Mouse (Mus musculus): Measurements from ENCODE around the gene Cutal. TPM values are rescaled to one million over a fixed set of nuclear protein-coding genes. Genes with fewer than 3 reads are reported as not detected.

Cutal gene
- polyA plus RNA-seq (2014; fragmentation: Illumina TruSeq; extraction: RNeasy Lipid Tissue Mini Kit (QIAGEN cat#74804); ENCODE audit: insufficient read depth, low read depth, low replicate concordance) = 8.1 TPM

GRCm38 (mm10) chr2:34874271-34874670, at the start of gene Cutal:
Gene Cutal (plus strand): TSS chr2:34874396.

GRCm38 (mm10) chr2:34825827-34826459, 48.3 kb upstream of the Cutal start, which contains the start of gene Fbxw2:
Gene Fbxw2 (minus strand): TSS chr2:34826311.

GRCm38 (mm10) chr2:34832766-34833457, 41.3 kb upstream of the Cutal start, which contains the start of gene Gm34653:
Gene Gm34653 (plus strand): TSS chr2:34833007.

GRCm38 (mm10) chr2:34874816-34875345, 685 bp downstream of the Cutal start, which contains the start of gene Psmd5:
Gene Psmd5 (minus strand): TSS chr2:34874968.

GRCm38 (mm10) chr2:34913218-34914068, 39.2 kb downstream of the Cutal start, which contains the start of gene Phf19:
Gene Phf19 (minus strand): TSS chr2:34914026.

Other genes starting within 250 kb of the Cutal start
- gene Gapvd1, start 119.2 kb upstream of the Cutal start, polyA plus RNA-seq (2014; fragmentation: Illumina TruSeq; extraction: RNeasy Lipid Tissue Mini Kit (QIAGEN cat#74804); ENCODE audit: insufficient read depth, low read depth, low replicate concordance) = 17.1 TPM
- gene Hspa5, start 102.4 kb upstream of the Cutal start, polyA plus RNA-seq (2014; fragmentation: Illumina TruSeq; extraction: RNeasy Lipid Tissue Mini Kit (QIAGEN cat#74804); ENCODE audit: insufficient read depth, low read depth, low replicate concordance) = 347 TPM
- gene Rabepk, start 74.5 kb upstream of the Cutal start, polyA plus RNA-seq (2014; fragmentation: Illumina TruSeq; extraction: RNeasy Lipid Tissue Mini Kit (QIAGEN cat#74804); ENCODE audit: insufficient read depth, low read depth, low replicate concordance) = 16.4 TPM
- 62.3 TPM for gene Fbxw2, start 48.1 kb upstream of the Cutal start, polyA plus RNA-seq (2014; fragmentation: Illumina TruSeq; extraction: RNeasy Lipid Tissue Mini Kit (QIAGEN cat#74804); ENCODE audit: insufficient read depth, low read depth, low replicate concordance)
- not detected for gene Gm34653, start 41.4 kb upstream of the Cutal start, polyA plus RNA-seq (2014; fragmentation: Illumina TruSeq; extraction: RNeasy Lipid Tissue Mini Kit (QIAGEN cat#74804); ENCODE audit: insufficient read depth, low read depth, low replicate concordance)
- gene Psmd5, start 572 bp downstream of the Cutal start, polyA plus RNA-seq (2014; fragmentation: Illumina TruSeq; extraction: RNeasy Lipid Tissue Mini Kit (QIAGEN cat#74804); ENCODE audit: insufficient read depth, low read depth, low replicate concordance) = 32.4 TPM
- 0.84 TPM for gene Phf19, start 39.6 kb downstream of the Cutal start, polyA plus RNA-seq (2014; fragmentation: Illumina TruSeq; extraction: RNeasy Lipid Tissue Mini Kit (QIAGEN cat#74804); ENCODE audit: insufficient read depth, low read depth, low replicate concordance)
- 39.9 TPM for gene Traf1, start 87.4 kb downstream of the Cutal start, polyA plus RNA-seq (2014; fragmentation: Illumina TruSeq; extraction: RNeasy Lipid Tissue Mini Kit (QIAGEN cat#74804); ENCODE audit: insufficient read depth, low read depth, low replicate concordance)
- gene Hc, start 187.0 kb downstream of the Cutal start, polyA plus RNA-seq (2014; fragmentation: Illumina TruSeq; extraction: RNeasy Lipid Tissue Mini Kit (QIAGEN cat#74804); ENCODE audit: insufficient read depth, low read depth, low replicate concordance) = 164 TPM
- gene AI182371, start 227.1 kb downstream of the Cutal start, polyA plus RNA-seq (2014; fragmentation: Illumina TruSeq; extraction: RNeasy Lipid Tissue Mini Kit (QIAGEN cat#74804); ENCODE audit: insufficient read depth, low read depth, low replicate concordance) = 2.8 TPM
- gene Cntrl, start 235.1 kb downstream of the Cutal start, polyA plus RNA-seq (2014; fragmentation: Illumina TruSeq; extraction: RNeasy Lipid Tissue Mini Kit (QIAGEN cat#74804); ENCODE audit: insufficient read depth, low read depth, low replicate concordance) = 15.3 TPM

Measured in lung, adult 10 weeks (tissue).